Mouse (Mus musculus) right cerebral cortex, postnatal 10 days (tissue): ENCODE results near the gene Pbld1.
"Not testable (repeated sequence)": the region's sequence is repeated elsewhere in the genome, so short reads cannot be mapped to it uniquely, and the experiment has no call there.

Experiments used
- DNase-seq, 2 experiments: peaks; one replicate each; pipeline ENCODE4 v3.0.0; 2021; ENCODE audit warnings: low spot score in 2 of 2

Gene Pbld1

GRCm38 (mm10) chr10:63039867-63040628, 19.9 kb upstream of the Pbld1 start:
- DNase-seq, result no peak

GRCm38 (mm10) chr10:63043154-63043553, 16.8 kb upstream of the Pbld1 start:
- DNase-seq, result no peak

- DNase-seq, result no peak
Measured at GRCm38 (mm10) chr10:63047751-63048150, 12.2 kb upstream of the Pbld1 start.

GRCm38 (mm10) chr10:63049106-63049505, 10.9 kb upstream of the Pbld1 start:
- no peak for DNase-seq

- no peak for DNase-seq
Measured at GRCm38 (mm10) chr10:63051267-63051666, 8.7 kb upstream of the Pbld1 start.

- no peak for DNase-seq
Measured at GRCm38 (mm10) chr10:63052011-63052410, 8.0 kb upstream of the Pbld1 start.

GRCm38 (mm10) chr10:63053007-63053406, 7.0 kb upstream of the Pbld1 start:
- no peak for DNase-seq

- DNase-seq, result not testable (repeated sequence)
Measured at GRCm38 (mm10) chr10:63054071-63054470, 5.9 kb upstream of the Pbld1 start.

- no peak for DNase-seq
Measured at GRCm38 (mm10) chr10:63054586-63054985, 5.4 kb upstream of the Pbld1 start.

GRCm38 (mm10) chr10:63056966-63057750, 2.8 kb upstream of the Pbld1 start:
- DNase-seq, result no peak

- DNase-seq, result no peak
Measured at GRCm38 (mm10) chr10:63060406-63060805, 444 bp downstream of the Pbld1 start.

- DNase-seq, result no peak
Measured at GRCm38 (mm10) chr10:63061266-63061665, 1.3 kb downstream of the Pbld1 start.

- no peak for DNase-seq
Measured at GRCm38 (mm10) chr10:63062696-63063095, 2.7 kb downstream of the Pbld1 start.

- DNase-seq, result no peak
Measured at GRCm38 (mm10) chr10:63063365-63063764, 3.4 kb downstream of the Pbld1 start.

- no peak for DNase-seq
Measured at GRCm38 (mm10) chr10:63064516-63064915, 4.6 kb downstream of the Pbld1 start.

- no peak for DNase-seq
Measured at GRCm38 (mm10) chr10:63065561-63065960, 5.6 kb downstream of the Pbld1 start.

- peak; percentile 79 to 86 for DNase-seq
Measured at GRCm38 (mm10) chr10:63065988-63066387, 6.0 kb downstream of the Pbld1 start.

- no peak for DNase-seq
Measured at GRCm38 (mm10) chr10:63086304-63086703, 26.3 kb downstream of the Pbld1 start.

GRCm38 (mm10) chr10:63089103-63089757, 29.3 kb downstream of the Pbld1 start:
- no peak for DNase-seq

GRCm38 (mm10) chr10:63089758-63090571, 30.0 kb downstream of the Pbld1 start:
- no peak for DNase-seq

- DNase-seq, result no peak
Measured at GRCm38 (mm10) chr10:63091915-63092314, 32.0 kb downstream of the Pbld1 start.
